In the genomic region with DNA sequence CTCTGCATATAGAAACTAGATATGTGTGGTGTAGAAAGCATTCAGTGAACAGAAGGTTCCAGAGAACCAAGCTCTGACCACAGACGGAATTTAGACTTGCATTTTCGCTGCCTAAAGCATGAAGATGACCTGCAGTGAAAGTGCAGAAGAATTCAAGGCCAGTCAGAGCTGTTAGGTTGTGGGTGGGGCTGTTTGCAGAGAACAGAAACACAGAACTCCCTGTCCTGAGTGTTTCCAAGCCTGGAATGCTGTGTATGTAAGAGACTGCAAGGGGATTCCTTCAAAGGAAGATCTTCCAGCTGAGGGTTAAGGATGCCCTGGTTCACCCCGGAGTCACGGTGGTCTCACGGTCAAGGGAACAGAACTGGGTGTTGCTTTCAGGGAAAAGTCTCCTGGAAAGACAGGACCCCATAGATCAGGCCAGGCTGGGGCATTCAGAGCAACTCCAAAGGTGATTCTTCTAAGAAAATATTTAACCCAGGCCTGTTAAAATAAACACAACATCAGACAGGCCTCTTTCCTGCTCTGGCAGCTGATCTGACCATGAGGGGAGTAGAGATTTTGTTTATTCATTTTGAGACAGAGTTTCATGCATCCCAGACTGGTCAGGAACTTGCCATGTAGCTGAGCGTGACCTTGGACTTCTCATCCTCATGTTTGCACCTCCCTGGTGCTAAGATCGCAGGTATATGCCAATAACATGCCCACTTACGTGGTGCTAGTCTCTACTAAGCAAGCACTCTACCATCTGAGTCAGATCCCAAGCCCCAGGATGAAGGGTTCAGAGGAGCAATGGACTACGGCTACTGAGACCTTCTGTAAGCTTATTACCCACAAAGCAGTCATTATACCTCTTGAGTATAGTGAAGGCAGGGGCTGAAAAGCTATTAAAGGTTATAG, we compare ENCODE assay signal across 14 mouse cellular contexts.
DNase-seq lines count a peak whose midpoint lies in the region; ATAC-seq lines count a peak whose summit lies in the region.
"Had no signal": no experiment of that assay in that cellular context is flagged by ENCODE, and none has a peak within 500 bp of the region (broad histone marks: within the 10 kb centered on the region; RNA-seq: fewer than 3 reads in every experiment).

No protein-coding gene starts in this region.

- no peaks in the 10 kb centered on the region for H3K27me3 ChIP-seq in intestine, embryonic 15.5 days (replicated peaks)
- H3K27me3 ChIP-seq in kidney, embryonic 15.5 days: no peaks in the 10 kb centered on the region
- no peaks in the 10 kb centered on the region for H3K27me3 ChIP-seq in liver, embryonic 13.5 days
- H3K27me3 ChIP-seq: forebrain, embryonic 13.5 days; hindbrain, embryonic 12.5 days had no signal

- no peak overlapping the region for H3K4me3 ChIP-seq in intestine, embryonic 15.5 days (replicated peaks)
- H3K4me3 ChIP-seq in kidney, embryonic 15.5 days (replicated peaks): no peak overlapping the region
- no peak overlapping the region for H3K4me3 ChIP-seq in liver, embryonic 13.5 days (replicated peaks)
- H3K4me3 ChIP-seq: forebrain, embryonic 13.5 days; hindbrain, embryonic 12.5 days; midbrain, embryonic 15.5 days had no signal

- ATAC-seq in intestine, embryonic 15.5 days: peak; percentile 29; the same call in 1 of the 2 replicates
- peak; percentile 38; the same call in 1 of the 2 replicates for ATAC-seq in kidney, embryonic 15.5 days (replicated peaks; ENCODE audit: low FRiP score)
- peak; percentile 46 for ATAC-seq in liver, embryonic 13.5 days (ENCODE audit: low read depth)
- ATAC-seq: midbrain, embryonic 15.5 days had no signal

- H3K9ac ChIP-seq in intestine, embryonic 15.5 days: no peak overlapping the region
- H3K9ac ChIP-seq in kidney, embryonic 15.5 days: no peak overlapping the region
- no peak overlapping the region for H3K9ac ChIP-seq in liver, embryonic 13.5 days
- H3K9ac ChIP-seq: forebrain, embryonic 13.5 days; hindbrain, embryonic 12.5 days; midbrain, embryonic 15.5 days had no signal

- no peaks in the 10 kb centered on the region for H3K9me3 ChIP-seq in intestine, embryonic 15.5 days
- H3K9me3 ChIP-seq in kidney, embryonic 15.5 days (replicated peaks): no peaks in the 10 kb centered on the region; the same call in 1 of the 2 replicates
- no peaks in the 10 kb centered on the region for H3K9me3 ChIP-seq in liver, embryonic 13.5 days (replicated peaks)
- H3K9me3 ChIP-seq: forebrain, embryonic 13.5 days; hindbrain, embryonic 12.5 days; midbrain, embryonic 15.5 days had no signal

- H3K27ac ChIP-seq in intestine, embryonic 15.5 days: peak overlapping the region; percentile 52
- H3K27ac ChIP-seq in kidney, embryonic 15.5 days: peak overlapping the region; percentile 75
- peak overlapping the region; percentile 30 for H3K27ac ChIP-seq in liver, embryonic 13.5 days
- H3K27ac ChIP-seq: forebrain, embryonic 13.5 days; hindbrain, embryonic 12.5 days; midbrain, embryonic 15.5 days had no signal

- 27% methylated on average over 9 of the region's 9 CpGs for WGBS in intestine, embryonic 15.5 days
- WGBS in kidney, embryonic 15.5 days: 51% methylated on average over 9 of the region's 9 CpGs
- WGBS in liver, embryonic 13.5 days (ENCODE audit: insufficient replicate concordance): 46% methylated on average over 9 of the region's 9 CpGs

- peak; percentile 67 for DNase-seq in kidney, adult 11 months
- DNase-seq in kidney, postnatal 10 days: no peak
- no peak for DNase-seq in liver, embryonic 13.5 days
- no peak for DNase-seq in cerebellum, adult 11 months
- DNase-seq in cerebellum, adult 9-11 months: no peak
- DNase-seq in adrenal gland, postnatal 4 days (ENCODE audit: low spot score in 2 of 2): no peak
- DNase-seq: cerebellum, adult 11-12 months; gastrocnemius, postnatal 14 days; layer of hippocampus, adult 9-11 months had no signal

- H3K36me3 ChIP-seq in intestine, embryonic 15.5 days: peaks cover 3% of the 10 kb centered on the region; the same call in 1 of the 2 replicates
- H3K36me3 ChIP-seq in kidney, embryonic 15.5 days: no peaks in the 10 kb centered on the region
- 0 out of 2 replicates have a peak, but pooled peaks cover 2% of the 10 kb centered on the region for H3K36me3 ChIP-seq in liver, embryonic 13.5 days
- H3K36me3 ChIP-seq: hindbrain, embryonic 12.5 days; midbrain, embryonic 15.5 days had no signal

- H3K4me1 ChIP-seq in intestine, embryonic 15.5 days (replicated peaks): peaks cover 24% of the 10 kb centered on the region
- H3K4me1 ChIP-seq in kidney, embryonic 15.5 days: peaks cover 37% of the 10 kb centered on the region
- H3K4me1 ChIP-seq in liver, embryonic 13.5 days (replicated peaks): peaks cover 12% of the 10 kb centered on the region
- H3K4me1 ChIP-seq: forebrain, embryonic 13.5 days; midbrain, embryonic 15.5 days had no signal

- H3K4me2 ChIP-seq in intestine, embryonic 15.5 days (replicated peaks): no peak overlapping the region
- H3K4me2 ChIP-seq in kidney, embryonic 15.5 days: no peak overlapping the region
- 0 out of 2 replicates have a peak overlapping the region, but pooled peaks have one; percentile 8 for H3K4me2 ChIP-seq in liver, embryonic 13.5 days
- H3K4me2 ChIP-seq: forebrain, embryonic 13.5 days; hindbrain, embryonic 12.5 days; midbrain, embryonic 15.5 days had no signal
